Mouse (Mus musculus) midbrain, embryonic 12.5 days (tissue): Measurements from ENCODE around the gene Sdc3. TPM values are rescaled to one million over a fixed set of nuclear protein-coding genes. Genes with fewer than 3 reads are reported as not detected.

ENCODE experiments used
- ATAC-seq: fragments of 200-750 bp; cut with Nextera tagmentation; 2 replicates; pipeline ENCODE4 v1.8.0; 2017; ENCODE audit warnings: low read depth, moderate TSS enrichment, moderate library complexity; ENCODE audit not compliant: low FRiP score
- H3K27ac ChIP-seq: fragments of 300-500 bp; sonication (generic); replicated peaks from 2 replicates; pipeline ENCODE4 v1.5.1; 2016; ENCODE audit warnings: mild to moderate bottlenecking
- H3K27me3 ChIP-seq: fragments of 300-500 bp; sonication (generic); 2 replicates; pipeline ENCODE4 v1.6.1; 2016; ENCODE audit warnings: mild to moderate bottlenecking
- H3K36me3 ChIP-seq: fragments of 300-500 bp; sonication (generic); 2 replicates; pipeline ENCODE4 v1.6.1; 2016
- H3K4me1 ChIP-seq: fragments of 300-500 bp; sonication (generic); 2 replicates; pipeline ENCODE4 v1.6.1; 2016
- H3K4me2 ChIP-seq: fragments of 300-500 bp; sonication (generic); replicated peaks from 2 replicates; pipeline ENCODE4 v1.6.1; 2016; ENCODE audit warnings: mild to moderate bottlenecking, moderate library complexity
- H3K4me3 ChIP-seq: fragments of 300-500 bp; sonication (generic); 2 replicates; pipeline ENCODE4 v1.5.1; 2016; ENCODE audit warnings: mild to moderate bottlenecking
- H3K9ac ChIP-seq: fragments of 300-500 bp; sonication (generic); replicated peaks from 2 replicates; pipeline ENCODE4 v1.6.1; 2016; ENCODE audit warnings: mild to moderate bottlenecking, moderate library complexity
- H3K9me3 ChIP-seq: fragments of 300-500 bp; sonication (generic); 2 replicates; pipeline ENCODE4 v1.6.1; 2016; ENCODE audit warnings: mild to moderate bottlenecking
- WGBS: fragments of 180-500 bp; shearing (Covaris S2); methylation state at CpG from one replicate; pipeline ENCODE4 v1.1.7; 2016; 5-methylcytosine and 5-hydroxymethylcytosine counted together
- polyA plus RNA-seq: library from polyadenylated mRNA; unstranded; fragments of >200 nt; fragmentation: Nextera tagmentation; extraction: Ambion mirVana; gene quantifications from 2 replicates; pipeline ENCODE4 v1.2.1, GENCODE M21; 2016

Gene Sdc3
- polyA plus RNA-seq, 1 experiment from 2014 or later, result 46.5 TPM

DNA sequence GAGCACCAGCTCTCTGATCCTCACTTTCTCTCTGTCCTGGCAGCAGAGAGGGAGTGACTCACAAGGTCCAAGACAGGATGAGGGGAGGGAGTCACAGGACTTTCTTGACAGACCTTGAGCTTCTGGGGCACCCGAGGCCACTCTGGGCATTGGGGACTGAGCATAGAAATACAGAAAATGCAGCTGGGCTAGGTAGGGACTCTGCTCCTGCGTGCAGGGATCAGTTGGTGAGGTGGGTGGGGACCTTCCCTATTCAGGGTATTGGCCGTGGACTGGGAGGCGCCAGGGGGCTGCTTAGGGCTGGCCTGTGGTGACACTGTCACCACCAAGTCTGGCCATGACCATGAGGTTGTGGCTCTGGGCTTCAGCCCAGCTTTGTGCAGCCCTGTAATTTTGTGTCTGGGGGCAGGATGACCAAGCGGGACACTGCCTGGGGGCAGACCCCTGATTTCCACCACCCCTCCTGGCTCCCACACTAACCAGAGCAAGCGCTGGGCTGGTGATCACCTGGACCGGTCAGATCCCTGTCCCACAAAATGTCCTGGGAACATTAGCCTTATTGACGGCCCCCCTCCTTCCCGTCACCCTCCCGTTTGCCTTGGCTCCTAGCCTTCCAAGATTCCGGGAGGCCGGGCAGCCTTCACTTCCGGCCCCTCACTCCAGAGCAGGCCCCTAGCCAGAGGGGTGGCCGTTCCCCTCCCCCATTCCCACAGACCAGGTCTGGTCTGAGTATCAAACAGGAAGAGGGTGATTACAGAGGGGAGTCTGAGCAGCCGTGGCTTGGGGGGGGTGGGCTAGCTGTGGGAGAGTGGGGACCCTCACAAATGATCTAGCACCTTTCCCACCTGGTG lies 5.1 kb downstream of the Sdc3 start:
- Histone ChIP-seq H3K4me1 (peaks cover 54% of the 10 kb centered on the region), H3K9ac (peak overlapping the region; percentile 31; the same call in 1 of the 2 replicates), H3K36me3 (no peaks in the 10 kb centered on the region), H3K4me3 (no peak overlapping the region), H3K27me3 (peaks cover 26% of the 10 kb centered on the region; the same call in 1 of the 2 replicates), H3K4me2 (0 out of 2 replicates have a peak overlapping the region, but pooled peaks have one; percentile 1), H3K27ac (no peak overlapping the region), H3K9me3 (no peaks in the 10 kb centered on the region)
- ATAC-seq, result no peak
- WGBS, result 44% methylated on average over 15 of the region's 15 CpGs

DNA sequence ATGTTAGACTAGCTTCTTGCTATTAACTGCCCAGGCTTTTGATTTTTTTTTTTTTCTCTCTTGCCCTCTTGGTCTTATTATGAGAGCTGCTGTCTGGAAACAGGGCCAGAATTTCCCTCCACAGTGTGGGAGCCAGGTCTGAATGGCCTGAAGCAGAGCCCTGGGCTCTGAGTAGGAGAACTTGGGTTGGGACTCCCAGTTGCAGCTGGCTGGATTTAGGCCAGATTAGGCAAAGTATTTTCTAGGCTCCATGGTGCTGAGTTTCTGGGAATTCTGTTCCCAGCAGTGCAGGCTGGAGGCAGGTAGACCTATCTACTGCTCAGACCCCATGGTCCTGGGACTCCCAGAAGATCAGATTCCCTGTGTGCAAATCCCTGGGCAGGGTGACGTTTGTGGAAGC lies 6.1 kb downstream of the Sdc3 start:
- Histone ChIP-seq H3K9me3 (no peaks in the 10 kb centered on the region), H3K27ac (no peak overlapping the region), H3K27me3 (peaks cover 18% of the 10 kb centered on the region; the same call in 1 of the 2 replicates), H3K4me1 (peaks cover 54% of the 10 kb centered on the region), H3K9ac (no peak overlapping the region), H3K4me3 (no peak overlapping the region), H3K36me3 (no peaks in the 10 kb centered on the region), H3K4me2 (no peak overlapping the region)
- ATAC-seq, result no peak
- WGBS, result 71% methylated on average over 1 of the region's 1 CpGs

DNA sequence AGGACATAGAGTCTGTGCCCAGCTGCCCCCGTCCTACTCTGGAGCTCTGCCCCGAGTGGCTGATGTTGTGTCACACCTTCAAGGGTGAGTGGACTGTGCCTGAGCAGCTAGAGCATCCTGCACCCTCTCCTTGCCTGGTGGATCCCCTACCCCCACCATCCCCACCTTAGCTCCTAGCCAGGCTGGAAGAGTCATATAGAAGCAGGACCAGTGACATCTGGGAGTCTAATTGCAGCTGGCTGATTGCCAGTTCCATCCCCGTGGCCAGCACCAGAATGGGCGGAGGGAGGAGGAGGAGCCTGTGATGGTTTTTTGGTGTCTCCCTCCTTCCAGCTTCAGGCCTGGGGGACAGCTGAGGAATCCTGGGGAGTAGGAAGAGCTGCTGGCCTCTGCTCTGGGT lies 6.8 kb downstream of the Sdc3 start:
- 0 out of 2 replicates have a peak overlapping the region, but pooled peaks have one; percentile 17 for H3K9ac ChIP-seq
- peaks cover 14% of the 10 kb centered on the region; the same call in 1 of the 2 replicates for H3K27me3 ChIP-seq
- H3K36me3 ChIP-seq, result no peaks in the 10 kb centered on the region
- H3K27ac ChIP-seq, result no peak overlapping the region
- ATAC-seq, result 0 out of 2 replicates have a peak, but pooled peaks have one; percentile 20
- H3K9me3 ChIP-seq, result no peaks in the 10 kb centered on the region
- H3K4me3 ChIP-seq, result no peak overlapping the region
- no peak overlapping the region for H3K4me2 ChIP-seq
- H3K4me1 ChIP-seq, result peaks cover 54% of the 10 kb centered on the region
- 70% methylated on average over 4 of the region's 4 CpGs for WGBS

- Histone ChIP-seq H3K27ac (no peak overlapping the region), H3K4me3 (no peak overlapping the region), H3K9ac (no peak overlapping the region), H3K9me3 (no peaks in the 10 kb centered on the region), H3K36me3 (no peaks in the 10 kb centered on the region), H3K4me1 (peaks cover 54% of the 10 kb centered on the region), H3K27me3 (peaks cover 10% of the 10 kb centered on the region; the same call in 1 of the 2 replicates), H3K4me2 (no peak overlapping the region)
- WGBS, result 85% methylated on average over 5 of the region's 5 CpGs
- no peak for ATAC-seq
These were observed 7.2 kb downstream of the Sdc3 start for GRCm38 (mm10) chr4:130799582-130799981.

DNA sequence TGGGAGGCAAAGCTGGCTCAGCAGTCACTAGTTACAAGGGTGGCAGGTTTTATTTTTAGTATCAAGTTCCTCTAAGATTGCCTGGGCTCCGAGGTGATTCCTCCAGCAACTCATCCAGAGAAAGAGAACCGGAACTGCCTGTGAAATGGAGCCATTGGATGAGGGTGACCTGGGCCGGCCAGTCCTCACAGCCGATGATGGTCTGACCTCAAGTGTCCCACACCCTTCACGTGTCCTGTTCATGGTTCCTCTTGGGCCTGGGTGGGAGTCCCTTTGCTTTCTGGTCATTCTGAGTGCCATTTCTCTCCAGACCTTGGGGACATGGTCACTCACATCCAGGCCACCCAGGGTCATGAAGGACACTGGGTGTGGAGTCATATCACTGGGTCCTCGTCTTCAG lies 7.8 kb downstream of the Sdc3 start:
- WGBS, result 88% methylated on average over 6 of the region's 6 CpGs
- Histone ChIP-seq H3K27me3 (peaks cover 5% of the 10 kb centered on the region; the same call in 1 of the 2 replicates), H3K4me3 (no peak overlapping the region), H3K4me2 (no peak overlapping the region), H3K9ac (no peak overlapping the region), H3K9me3 (no peaks in the 10 kb centered on the region), H3K36me3 (no peaks in the 10 kb centered on the region), H3K4me1 (peaks cover 54% of the 10 kb centered on the region), H3K27ac (no peak overlapping the region)
- ATAC-seq, result no peak

DNA sequence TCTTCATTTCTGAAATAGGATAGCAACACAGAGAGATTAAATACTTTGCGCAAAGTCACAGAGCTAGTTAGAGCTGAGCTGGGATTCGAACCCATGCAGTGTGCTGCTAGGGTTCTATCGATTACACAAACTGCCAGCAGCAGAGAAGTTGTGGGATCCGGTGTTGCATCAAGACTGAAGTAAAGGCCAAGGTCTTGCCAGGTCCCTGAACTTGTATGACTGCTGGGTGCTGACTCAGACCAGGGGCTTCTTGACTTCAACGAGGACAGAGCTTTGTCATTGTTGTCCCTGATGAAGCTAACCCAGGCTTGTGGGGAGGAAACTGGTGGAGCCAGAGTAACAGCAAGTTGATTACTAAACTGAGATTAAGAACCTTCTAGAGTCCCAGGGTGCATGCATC lies 8.9 kb downstream of the Sdc3 start:
- ATAC-seq, result no peak
- 92% methylated on average over 5 of the region's 5 CpGs for WGBS
- peak overlapping the region; percentile 54; the same call in 1 of the 2 replicates for H3K27ac ChIP-seq
- no peak overlapping the region for H3K4me3 ChIP-seq
- H3K9me3 ChIP-seq, result no peaks in the 10 kb centered on the region
- H3K4me1 ChIP-seq, result peaks cover 64% of the 10 kb centered on the region
- H3K36me3 ChIP-seq, result no peaks in the 10 kb centered on the region
- H3K27me3 ChIP-seq, result peaks cover 5% of the 10 kb centered on the region; the same call in 1 of the 2 replicates
- H3K9ac ChIP-seq, result no peak overlapping the region
- no peak overlapping the region for H3K4me2 ChIP-seq

GRCm38 (mm10) chr4:130801624-130802329 lies 9.4 kb downstream of the Sdc3 start:
- no peak overlapping the region for H3K4me2 ChIP-seq
- peak overlapping the region; percentile 54; the same call in 1 of the 2 replicates for H3K27ac ChIP-seq
- H3K36me3 ChIP-seq, result no peaks in the 10 kb centered on the region
- ATAC-seq, result no peak
- H3K4me1 ChIP-seq, result peaks cover 64% of the 10 kb centered on the region
- no peaks in the 10 kb centered on the region for H3K9me3 ChIP-seq
- H3K27me3 ChIP-seq, result no peaks in the 10 kb centered on the region
- 55% methylated on average over 10 of the region's 10 CpGs for WGBS
- no peak overlapping the region for H3K9ac ChIP-seq
- no peak overlapping the region for H3K4me3 ChIP-seq

DNA sequence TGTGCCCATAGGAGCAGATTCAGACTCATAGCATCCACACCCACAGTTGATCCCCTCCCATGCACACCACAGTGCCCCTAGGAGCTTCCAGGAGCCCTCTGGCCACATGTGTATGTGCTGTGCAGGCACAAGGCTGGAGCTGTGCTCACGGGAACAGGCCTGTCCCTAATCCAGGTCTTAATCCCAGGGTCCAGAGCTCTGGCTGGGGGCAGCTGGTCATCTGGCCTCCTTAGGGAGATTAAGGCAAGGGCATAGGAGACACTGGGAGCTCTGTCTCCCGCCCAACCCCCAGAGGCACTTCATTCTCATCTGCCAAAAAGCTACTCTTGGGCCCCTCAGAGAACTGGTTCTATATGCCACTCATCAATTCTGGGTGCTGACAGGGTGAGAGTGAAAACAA lies 11.3 kb downstream of the Sdc3 start:
- Histone ChIP-seq H3K9me3 (no peaks in the 10 kb centered on the region), H3K27ac (no peak overlapping the region), H3K4me1 (peaks cover 52% of the 10 kb centered on the region), H3K27me3 (no peaks in the 10 kb centered on the region), H3K4me3 (no peak overlapping the region), H3K9ac (no peak overlapping the region), H3K36me3 (no peaks in the 10 kb centered on the region), H3K4me2 (no peak overlapping the region)
- ATAC-seq, result no peak
- 53% methylated on average over 2 of the region's 2 CpGs for WGBS

DNA sequence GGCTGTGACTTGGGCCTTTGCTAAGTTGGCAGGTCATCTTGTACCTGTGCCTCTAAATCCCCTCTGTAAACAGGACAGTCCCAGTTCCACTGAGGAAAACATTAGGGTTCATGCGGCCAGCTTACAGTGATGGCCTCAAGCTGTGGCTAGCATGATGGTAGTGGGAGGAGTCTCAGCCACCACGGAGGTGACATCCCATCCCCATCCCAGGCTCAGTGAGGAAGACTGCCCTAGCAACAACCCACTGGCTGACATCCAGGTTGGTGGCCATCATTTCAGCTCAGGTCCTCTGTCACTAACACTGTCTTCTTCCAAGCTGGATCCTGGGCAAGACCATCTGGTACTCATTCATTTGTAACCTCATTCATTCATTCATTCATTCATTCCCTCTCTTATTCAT lies 12.0 kb downstream of the Sdc3 start:
- Histone ChIP-seq H3K9ac (no peak overlapping the region), H3K4me1 (peaks cover 45% of the 10 kb centered on the region), H3K27ac (peak overlapping the region; percentile 83; the same call in 1 of the 2 replicates), H3K4me2 (no peak overlapping the region), H3K27me3 (no peaks in the 10 kb centered on the region), H3K36me3 (no peaks in the 10 kb centered on the region), H3K9me3 (no peaks in the 10 kb centered on the region), H3K4me3 (no peak overlapping the region)
- no peak for ATAC-seq
- 80% methylated on average over 2 of the region's 2 CpGs for WGBS

GRCm38 (mm10) chr4:130804771-130805361 lies 12.5 kb downstream of the Sdc3 start:
- 48% methylated on average over 7 of the region's 7 CpGs for WGBS
- Histone ChIP-seq H3K4me2 (no peak overlapping the region), H3K4me1 (peaks cover 42% of the 10 kb centered on the region)

DNA sequence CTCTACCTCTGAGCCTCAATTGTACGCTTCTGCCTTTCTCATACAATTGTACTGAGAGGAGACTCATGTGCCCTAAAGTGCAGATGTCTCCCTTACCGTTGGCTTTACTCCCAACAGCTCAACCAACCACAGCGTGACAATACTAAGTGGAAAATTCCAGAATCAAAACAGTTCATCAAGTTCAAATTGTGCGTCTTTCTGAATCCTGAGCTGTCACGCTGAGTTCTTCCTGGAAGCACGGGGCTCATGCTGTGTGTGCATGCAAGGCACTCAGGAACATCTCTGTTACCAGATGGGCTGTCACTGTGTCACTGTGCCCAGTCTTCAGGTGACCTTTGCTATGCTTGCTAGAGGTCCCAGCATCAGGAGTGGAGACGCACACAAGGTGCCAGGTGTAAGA lies 13.4 kb downstream of the Sdc3 start:
- no peak overlapping the region for H3K4me3 ChIP-seq
- H3K9ac ChIP-seq, result no peak overlapping the region
- no peaks in the 10 kb centered on the region for H3K27me3 ChIP-seq
- H3K4me1 ChIP-seq, result peaks cover 50% of the 10 kb centered on the region
- no peaks in the 10 kb centered on the region for H3K36me3 ChIP-seq
- ATAC-seq, result no peak
- peak overlapping the region; percentile 83 for H3K27ac ChIP-seq
- H3K9me3 ChIP-seq, result no peaks in the 10 kb centered on the region
- 88% methylated on average over 7 of the region's 7 CpGs for WGBS
- no peak overlapping the region for H3K4me2 ChIP-seq

More at GRCm38 (mm10) chr4:130804771-130805361, 12.5 kb downstream of the Sdc3 start:
- H3K27ac ChIP-seq, result peak overlapping the region; percentile 83
- no peak overlapping the region for H3K4me3 ChIP-seq
- H3K9ac ChIP-seq, result no peak overlapping the region; the same call in 1 of the 2 replicates
- H3K9me3 ChIP-seq, result no peaks in the 10 kb centered on the region
- no peaks in the 10 kb centered on the region for H3K27me3 ChIP-seq
- no peaks in the 10 kb centered on the region for H3K36me3 ChIP-seq
- peak; percentile 79 for ATAC-seq
